Mouse (Mus musculus) lung, embryonic 15.5 days (tissue): ENCODE measurements around the gene Ddx42. TPM values are rescaled to one million over a fixed set of nuclear protein-coding genes. Genes with fewer than 3 reads are reported as not detected.
A peak's percentile ranks its signal among the peaks of the same experiment; 100 is the strongest.

Experiments used
- ATAC-seq: fragments of 200-750 bp; cut with Nextera tagmentation; 2 replicates; pipeline ENCODE4 v1.8.0; 2017; ENCODE audit warnings: moderate number of reproducible peaks, borderline replicate concordance; ENCODE audit not compliant: low FRiP score, low TSS enrichment; ENCODE audit errors: extremely low read depth
- H3K27ac ChIP-seq: fragments of 300-500 bp; sonication (generic); 2 replicates; pipeline ENCODE4 v1.5.1; 2015; ENCODE audit warnings: moderate library complexity, mild to moderate bottlenecking, inconsistent platforms
- H3K27me3 ChIP-seq: fragments of 300-500 bp; sonication (generic); 2 replicates; pipeline ENCODE4 v1.6.1; 2015; ENCODE audit warnings: inconsistent platforms
- H3K36me3 ChIP-seq: fragments of 300-500 bp; sonication (generic); 2 replicates; pipeline ENCODE4 v1.6.1; 2015; ENCODE audit warnings: inconsistent platforms
- H3K4me1 ChIP-seq: fragments of 300-500 bp; sonication (generic); 2 replicates; pipeline ENCODE4 v1.6.1; 2015; ENCODE audit warnings: inconsistent platforms
- H3K4me2 ChIP-seq: fragments of 300-500 bp; sonication (generic); 2 replicates; pipeline ENCODE4 v1.6.1; 2015; ENCODE audit warnings: inconsistent platforms, mild to moderate bottlenecking, moderate library complexity
- H3K4me3 ChIP-seq: fragments of 300-500 bp; sonication (generic); 2 replicates; pipeline ENCODE4 v1.5.1; 2015; ENCODE audit warnings: mild to moderate bottlenecking, inconsistent platforms
- H3K9ac ChIP-seq: fragments of 300-500 bp; sonication (generic); 2 replicates; pipeline ENCODE4 v1.6.1; 2015; ENCODE audit warnings: inconsistent platforms
- H3K9me3 ChIP-seq: fragments of 300-500 bp; sonication (generic); 2 replicates; pipeline ENCODE4 v1.6.1; 2016; ENCODE audit warnings: inconsistent platforms
- WGBS: fragments of 180-500 bp; shearing (Covaris S2); methylation state at CpG from one replicate; pipeline ENCODE4 v1.1.7; 2015; 5-methylcytosine and 5-hydroxymethylcytosine counted together
- polyA plus RNA-seq: library from polyadenylated mRNA; unstranded; fragments of >200 nt; fragmentation: Nextera tagmentation; extraction: Ambion mirVana; gene quantifications from 2 replicates; pipeline ENCODE4 v1.2.1, GENCODE M21; 2015

The Ddx42 gene
- 69.8 and 72.7 TPM in 2 replicates for polyA plus RNA-seq

DNA sequence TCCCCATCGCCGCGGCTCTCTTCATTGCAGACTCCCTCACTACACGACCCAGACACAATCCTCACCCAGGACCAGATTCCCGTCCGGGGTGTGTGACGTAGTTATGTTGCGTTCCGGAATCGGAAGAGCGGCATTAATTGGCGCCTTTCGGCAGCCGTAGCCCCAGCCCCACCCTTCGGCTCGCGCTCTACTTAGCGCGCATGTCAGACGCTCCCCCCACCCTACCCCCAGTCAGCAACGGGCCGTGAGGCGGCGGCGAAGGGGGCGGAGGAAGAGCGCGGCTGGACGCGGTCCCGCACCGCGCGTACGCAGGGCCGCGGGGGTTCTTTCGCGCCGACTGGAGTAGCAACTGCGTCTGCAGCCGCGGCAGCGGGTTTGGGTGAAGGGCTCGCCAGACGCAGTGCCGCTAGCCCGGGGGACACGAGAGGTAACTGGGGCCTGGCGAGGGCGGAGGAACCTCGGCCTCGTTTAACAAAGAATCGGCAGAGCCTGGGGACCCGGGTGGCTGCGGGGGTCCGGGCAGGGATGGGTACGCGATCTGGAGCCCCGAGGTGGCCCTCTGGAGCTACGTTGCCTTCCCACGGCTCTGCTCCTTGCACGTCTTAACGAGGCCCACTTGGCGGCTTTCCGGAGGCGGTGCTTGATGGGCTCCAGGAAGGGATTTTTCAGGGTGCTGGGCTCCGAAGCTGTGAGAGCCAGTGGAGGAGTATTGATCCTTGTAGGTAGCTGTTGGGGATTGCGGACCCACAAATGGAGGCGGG, at the start of gene Ddx42:
Gene Ddx42 (plus strand): TSS at position 197 of the 761 bp plus-strand sequence.
- Histone ChIP-seq H3K27me3 (no peaks in the 10 kb centered on the region), H3K9ac (peak within 1 kb of the TSS; percentile 99), H3K4me1 (peaks cover 25% of the 10 kb centered on the region), H3K27ac (peak within 1 kb of the TSS; percentile 99), H3K9me3 (no peaks in the 10 kb centered on the region), H3K36me3 (peaks cover 14% of the 10 kb centered on the region), H3K4me3 (peak within 1 kb of the TSS; percentile 99), H3K4me2 (peak within 1 kb of the TSS; percentile 62)
- WGBS: under 1% methylated on average over 70 of the region's 70 CpGs
- ATAC-seq: peak; percentile 95

DNA sequence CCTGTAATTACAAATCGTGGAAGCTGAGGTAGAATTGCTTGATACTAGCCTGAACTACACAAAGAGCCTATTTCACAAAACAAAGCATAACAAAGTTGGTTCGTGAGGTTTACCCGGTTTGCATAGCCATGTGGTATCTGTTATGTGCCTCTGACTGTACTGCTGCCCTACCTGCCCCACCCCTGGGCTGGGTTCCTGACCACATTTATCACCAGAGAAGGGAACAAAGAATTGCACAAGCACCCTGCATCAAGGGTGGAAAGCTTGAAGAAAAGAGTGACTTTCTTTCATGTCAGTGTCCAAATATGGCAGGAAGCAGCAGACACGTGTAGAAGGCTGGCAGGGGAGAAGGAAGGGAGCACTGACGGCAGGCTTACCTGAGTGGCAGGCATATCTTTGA, 49.3 kb upstream of the Ddx42 start:
- Histone ChIP-seq H3K27me3 (no peaks in the 10 kb centered on the region), H3K4me1 (peaks cover 3% of the 10 kb centered on the region; the same call in 1 of the 2 replicates), H3K4me3 (no peak overlapping the region), H3K9me3 (no peaks in the 10 kb centered on the region), H3K4me2 (no peak overlapping the region), H3K27ac (no peak overlapping the region), H3K9ac (no peak overlapping the region), H3K36me3 (peaks cover 25% of the 10 kb centered on the region)
- 79% methylated on average over 5 of the region's 5 CpGs for WGBS
- ATAC-seq: no peak

DNA sequence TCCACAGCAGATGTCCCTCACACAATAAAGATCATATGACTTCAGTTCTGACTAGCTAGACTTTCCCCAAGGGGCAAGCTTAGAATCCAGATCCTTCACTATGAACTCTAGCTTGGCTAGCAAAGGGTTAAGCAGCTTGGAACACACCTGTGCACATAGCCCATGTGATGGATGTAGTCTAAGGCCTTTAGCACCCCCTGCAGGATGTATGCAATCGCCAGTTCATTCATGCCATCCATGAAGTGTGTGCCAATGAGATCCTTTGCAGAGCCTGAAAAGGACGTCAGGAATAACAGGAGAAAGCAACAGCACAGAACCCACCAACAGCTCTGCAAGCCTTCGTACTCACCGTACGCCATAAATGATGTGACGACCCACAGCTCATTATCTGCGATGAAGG, 45.9 kb upstream of the Ddx42 start:
- no peak for ATAC-seq
- H3K4me3 ChIP-seq: no peak overlapping the region
- no peaks in the 10 kb centered on the region for H3K27me3 ChIP-seq
- peaks cover 19% of the 10 kb centered on the region; the same call in 1 of the 2 replicates for H3K36me3 ChIP-seq
- H3K9ac ChIP-seq: no peak overlapping the region
- WGBS: 77% methylated on average over 7 of the region's 7 CpGs
- H3K4me1 ChIP-seq: no peaks in the 10 kb centered on the region
- H3K4me2 ChIP-seq: no peak overlapping the region
- H3K27ac ChIP-seq: no peak overlapping the region
- no peaks in the 10 kb centered on the region for H3K9me3 ChIP-seq

- H3K27ac ChIP-seq: no peak overlapping the region
- no peaks in the 10 kb centered on the region for H3K4me1 ChIP-seq
- no peak for ATAC-seq
- H3K36me3 ChIP-seq: peaks cover 11% of the 10 kb centered on the region; the same call in 1 of the 2 replicates
- H3K9ac ChIP-seq: no peak overlapping the region
- no peak overlapping the region for H3K4me3 ChIP-seq
- WGBS: 94% methylated on average over 2 of the region's 2 CpGs
- H3K4me2 ChIP-seq: no peak overlapping the region
- no peaks in the 10 kb centered on the region for H3K9me3 ChIP-seq
- H3K27me3 ChIP-seq: no peaks in the 10 kb centered on the region
Measured at GRCm38 (mm10) chr11:106173228-106173627, 43.5 kb upstream of the Ddx42 start.

- H3K9ac ChIP-seq: no peak overlapping the region
- H3K36me3 ChIP-seq: peaks cover 8% of the 10 kb centered on the region; the same call in 1 of the 2 replicates
- no peak overlapping the region for H3K27ac ChIP-seq
- no peak overlapping the region for H3K4me3 ChIP-seq
- ATAC-seq: no peak
- H3K9me3 ChIP-seq: no peaks in the 10 kb centered on the region
- WGBS: 66% methylated on average over 5 of the region's 5 CpGs
- H3K4me2 ChIP-seq: no peak overlapping the region
- H3K4me1 ChIP-seq: no peaks in the 10 kb centered on the region
- no peaks in the 10 kb centered on the region for H3K27me3 ChIP-seq
Measured at GRCm38 (mm10) chr11:106174372-106174771, 42.4 kb upstream of the Ddx42 start.

DNA sequence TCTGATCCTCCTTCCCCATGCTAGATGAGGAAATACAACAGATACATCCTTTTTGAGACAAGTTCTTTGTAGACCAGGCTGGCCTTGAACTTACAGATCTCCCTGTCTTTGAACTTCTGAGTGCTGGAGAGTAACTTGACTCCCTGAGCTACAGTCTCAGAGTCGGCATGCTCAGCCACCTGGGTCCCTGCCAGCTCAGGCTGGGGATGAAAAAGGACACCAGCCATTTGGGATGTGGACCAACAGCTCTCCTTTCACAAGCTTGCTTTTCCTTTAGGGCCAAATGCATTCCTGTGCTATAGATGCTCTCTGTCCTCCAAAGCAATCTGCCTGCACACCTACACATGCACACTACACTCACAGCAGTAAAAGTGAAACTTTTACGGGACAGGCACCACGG, 41.6 kb upstream of the Ddx42 start:
- peaks cover 7% of the 10 kb centered on the region; the same call in 1 of the 2 replicates for H3K36me3 ChIP-seq
- H3K4me2 ChIP-seq: no peak overlapping the region
- no peak overlapping the region for H3K9ac ChIP-seq
- no peak overlapping the region for H3K4me3 ChIP-seq
- no peak overlapping the region for H3K27ac ChIP-seq
- 54% methylated on average over 3 of the region's 3 CpGs for WGBS
- H3K27me3 ChIP-seq: no peaks in the 10 kb centered on the region
- H3K9me3 ChIP-seq: no peaks in the 10 kb centered on the region
- ATAC-seq: no peak
- no peaks in the 10 kb centered on the region for H3K4me1 ChIP-seq

- 51% methylated on average over 5 of the region's 5 CpGs for WGBS
- no peaks in the 10 kb centered on the region for H3K4me1 ChIP-seq
- no peak overlapping the region for H3K27ac ChIP-seq
- ATAC-seq: no peak
- H3K4me2 ChIP-seq: no peak overlapping the region
- no peaks in the 10 kb centered on the region for H3K27me3 ChIP-seq
- H3K36me3 ChIP-seq: 0 out of 2 replicates have a peak, but pooled peaks cover 3% of the 10 kb centered on the region
- no peak overlapping the region for H3K9ac ChIP-seq
- no peak overlapping the region for H3K4me3 ChIP-seq
- H3K9me3 ChIP-seq: no peaks in the 10 kb centered on the region
Measured at GRCm38 (mm10) chr11:106176372-106176771, 40.4 kb upstream of the Ddx42 start.

DNA sequence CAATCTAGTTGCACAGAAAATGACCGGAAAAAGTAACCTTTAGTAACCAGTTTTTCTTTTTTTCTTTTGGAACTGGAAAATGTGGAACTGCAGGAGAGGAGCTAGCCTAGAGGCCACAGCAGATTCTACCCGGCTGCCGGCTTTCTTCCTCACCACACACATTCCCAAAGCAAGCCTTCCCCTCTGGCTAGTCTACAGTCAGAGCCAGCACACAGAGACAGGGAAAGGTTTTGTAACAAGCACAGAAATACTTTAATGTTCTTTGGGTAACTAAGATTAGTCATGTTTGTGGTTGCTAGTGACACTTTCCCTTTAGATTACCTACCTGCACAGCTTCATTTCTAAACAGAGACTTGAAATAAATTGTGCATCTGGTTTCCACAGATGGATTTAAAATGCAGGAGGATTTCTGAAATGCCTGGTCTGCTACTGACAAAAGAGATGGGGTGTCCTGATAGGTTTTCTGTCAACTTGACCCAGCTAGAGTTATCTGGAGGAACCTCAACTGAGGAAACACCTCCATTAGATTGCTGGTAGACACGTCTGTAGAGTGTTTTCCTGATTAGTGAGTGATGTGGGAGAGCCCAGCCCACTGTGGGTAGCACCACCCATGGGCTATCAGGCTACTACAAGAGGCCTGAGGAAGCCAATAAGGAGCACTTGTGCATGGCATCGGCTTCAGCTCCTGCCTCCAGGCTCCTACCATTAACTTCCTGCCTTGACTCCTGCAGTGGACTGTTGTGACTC, 38.5 kb upstream of the Ddx42 start:
- WGBS: 70% methylated on average over 5 of the region's 5 CpGs
- no peak for ATAC-seq
- Histone ChIP-seq H3K9me3 (no peaks in the 10 kb centered on the region), H3K4me3 (no peak overlapping the region), H3K9ac (no peak overlapping the region), H3K27me3 (no peaks in the 10 kb centered on the region), H3K4me1 (no peaks in the 10 kb centered on the region), H3K4me2 (no peak overlapping the region), H3K36me3 (0 out of 2 replicates have a peak, but pooled peaks cover 5% of the 10 kb centered on the region), H3K27ac (no peak overlapping the region)

- Histone ChIP-seq H3K4me1 (no peaks in the 10 kb centered on the region), H3K36me3 (0 out of 2 replicates have a peak, but pooled peaks cover 8% of the 10 kb centered on the region), H3K27ac (no peak overlapping the region), H3K9me3 (no peaks in the 10 kb centered on the region), H3K9ac (no peak overlapping the region), H3K27me3 (no peaks in the 10 kb centered on the region), H3K4me3 (no peak overlapping the region), H3K4me2 (no peak overlapping the region)
- ATAC-seq: no peak; the same call in 1 of the 2 replicates
- WGBS: 64% methylated on average over 7 of the region's 7 CpGs
Measured at GRCm38 (mm10) chr11:106179711-106180448, 36.8 kb upstream of the Ddx42 start.

- H3K9me3 ChIP-seq: no peaks in the 10 kb centered on the region
- H3K4me2 ChIP-seq: no peak overlapping the region
- H3K9ac ChIP-seq: no peak overlapping the region
- H3K4me1 ChIP-seq: no peaks in the 10 kb centered on the region
- no peak overlapping the region for H3K4me3 ChIP-seq
- 0 out of 2 replicates have a peak, but pooled peaks cover 8% of the 10 kb centered on the region for H3K36me3 ChIP-seq
- no peaks in the 10 kb centered on the region for H3K27me3 ChIP-seq
- H3K27ac ChIP-seq: no peak overlapping the region
- 81% methylated on average over 2 of the region's 2 CpGs for WGBS
- ATAC-seq: no peak
Measured at GRCm38 (mm10) chr11:106180449-106180801, 36.3 kb upstream of the Ddx42 start.

DNA sequence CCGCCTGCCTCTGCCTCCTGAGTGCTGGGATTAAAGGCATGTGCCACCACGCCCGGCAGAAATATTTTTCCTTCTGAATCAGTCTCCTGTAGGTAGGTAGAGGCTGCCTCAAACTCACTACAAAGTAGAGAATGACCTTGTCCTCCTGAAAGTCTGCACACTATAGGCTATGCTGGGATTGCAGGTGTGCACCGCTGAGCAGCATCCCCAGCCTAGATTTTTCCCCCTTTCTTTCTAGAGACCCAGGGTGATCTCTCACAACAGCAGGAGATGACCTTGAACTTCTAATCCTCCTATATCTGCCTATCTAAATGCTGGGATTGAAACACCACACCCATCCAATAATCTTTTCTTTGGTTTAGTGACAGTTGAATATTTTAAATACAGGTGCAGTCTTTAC, 29.4 kb upstream of the Ddx42 start:
- WGBS: 87% methylated on average over 4 of the region's 4 CpGs
- Histone ChIP-seq H3K9ac (no peak overlapping the region), H3K4me1 (peaks cover 2% of the 10 kb centered on the region; the same call in 1 of the 2 replicates), H3K36me3 (0 out of 2 replicates have a peak, but pooled peaks cover 5% of the 10 kb centered on the region), H3K27ac (no peak overlapping the region), H3K4me3 (no peak overlapping the region), H3K27me3 (no peaks in the 10 kb centered on the region), H3K4me2 (no peak overlapping the region), H3K9me3 (no peaks in the 10 kb centered on the region)
- ATAC-seq: no peak
